Mouse (Mus musculus) forebrain, embryonic 15.5 days (tissue): Measurements from ENCODE around the gene Ly6g6d. TPM values are rescaled to one million over a fixed set of nuclear protein-coding genes. Genes with fewer than 3 reads are reported as not detected.
"Not testable (repeated sequence)": the region's sequence is repeated elsewhere in the genome, so short reads cannot be mapped to it uniquely, and the experiment has no call there.

Experiments
- ATAC-seq: fragments of 200-750 bp; cut with Nextera tagmentation; replicated peaks from 2 replicates; pipeline ENCODE4 v1.8.0; 2017; ENCODE audit warnings: mild to moderate bottlenecking, moderate TSS enrichment, moderate library complexity
- H3K27ac ChIP-seq: fragments of 300-500 bp; sonication (generic); replicated peaks from 2 replicates; pipeline ENCODE4 v1.5.1; 2015; ENCODE audit warnings: mild to moderate bottlenecking, inconsistent platforms
- H3K27me3 ChIP-seq: fragments of 300-500 bp; sonication (generic); 2 replicates; pipeline ENCODE4 v1.6.1; 2015; ENCODE audit warnings: inconsistent platforms
- H3K36me3 ChIP-seq: fragments of 300-500 bp; sonication (generic); 2 replicates; pipeline ENCODE4 v1.6.1; 2015; ENCODE audit warnings: mild to moderate bottlenecking, inconsistent platforms
- H3K4me1 ChIP-seq: fragments of 300-500 bp; sonication (generic); 2 replicates; pipeline ENCODE4 v1.6.1; 2015; ENCODE audit warnings: inconsistent platforms
- H3K4me2 ChIP-seq: fragments of 300-500 bp; sonication (generic); replicated peaks from 2 replicates; pipeline ENCODE4 v1.6.1; 2015; ENCODE audit warnings: mild to moderate bottlenecking, inconsistent platforms
- H3K4me3 ChIP-seq: fragments of 300-500 bp; sonication (generic); 2 replicates; pipeline ENCODE4 v1.5.1; 2015; ENCODE audit warnings: mild to moderate bottlenecking, inconsistent platforms
- H3K9ac ChIP-seq: fragments of 300-500 bp; sonication (generic); replicated peaks from 2 replicates; pipeline ENCODE4 v1.6.1; 2015; ENCODE audit warnings: mild to moderate bottlenecking, inconsistent platforms
- H3K9me3 ChIP-seq: fragments of 300-500 bp; sonication (generic); 2 replicates; pipeline ENCODE4 v1.6.1; 2016; ENCODE audit warnings: inconsistent platforms
- WGBS: fragments of 180-500 bp; shearing (Covaris S2); methylation state at CpG from one replicate; pipeline ENCODE4 v1.1.7; 2015; ENCODE audit warnings: mixed read lengths; 5-methylcytosine and 5-hydroxymethylcytosine counted together
- polyA plus RNA-seq: library from polyadenylated mRNA; unstranded; fragments of >200 nt; fragmentation: Nextera tagmentation; extraction: Ambion mirVana; gene quantifications from 2 replicates; pipeline ENCODE4 v1.2.1, GENCODE M21; 2015

Gene Ly6g6d
- polyA plus RNA-seq: 0.46 and 0.47 TPM in 2 replicates

DNA sequence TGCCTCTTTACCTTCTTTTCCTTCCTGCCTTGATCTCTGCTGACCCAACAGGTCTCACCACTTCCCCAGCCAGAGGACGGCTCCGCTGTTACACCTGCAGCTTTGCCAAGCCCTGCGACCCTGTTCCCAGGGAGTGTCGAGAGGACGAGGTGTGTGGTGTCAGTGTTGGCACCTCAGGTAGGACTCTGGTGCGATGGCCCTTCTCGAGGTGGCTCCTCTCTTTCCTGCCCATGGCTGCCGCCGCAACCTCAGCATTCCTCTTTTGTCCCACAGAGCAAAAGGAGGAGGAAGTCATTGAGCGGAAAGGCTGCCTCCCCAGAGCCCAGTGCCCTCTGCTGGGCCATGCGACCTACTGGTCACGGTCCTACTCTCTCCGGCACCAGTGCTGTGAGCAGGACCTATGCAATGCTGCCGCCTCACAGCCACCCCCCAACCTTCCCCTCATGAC, at the start of gene Ly6g6d:
TSS of gene Ly6g6d (minus strand) at position 280 of the 448 bp plus-strand sequence.
- Histone ChIP-seq H3K9me3 (no peaks in the 10 kb centered on the region), H3K4me2 (peak within 1 kb of the TSS; percentile 34), H3K36me3 (no peaks in the 10 kb centered on the region), H3K4me1 (peaks cover 21% of the 10 kb centered on the region), H3K9ac (peak within 1 kb of the TSS; percentile 22; the same call in 1 of the 2 replicates), H3K27ac (peak within 1 kb of the TSS; percentile 74), H3K4me3 (peak within 1 kb of the TSS; percentile 25), H3K27me3 (no peaks in the 10 kb centered on the region)
- ATAC-seq: no peak
- 9% methylated on average over 14 of the region's 14 CpGs for WGBS

- peaks cover 14% of the 10 kb centered on the region for H3K36me3 ChIP-seq
- no peaks in the 10 kb centered on the region for H3K9me3 ChIP-seq
- peaks cover 39% of the 10 kb centered on the region for H3K4me1 ChIP-seq
- peak overlapping the region; percentile 83 for H3K4me2 ChIP-seq
- peak overlapping the region; percentile 86 for H3K4me3 ChIP-seq
- H3K27me3 ChIP-seq: no peaks in the 10 kb centered on the region
- no peak overlapping the region for H3K27ac ChIP-seq
- 79% methylated on average over 13 of the region's 13 CpGs for WGBS
- peak overlapping the region; percentile 85; the same call in 1 of the 2 replicates for H3K9ac ChIP-seq
- ATAC-seq: no peak
Measured at GRCm38 (mm10) chr17:35127017-35127416, 49.2 kb upstream of the Ly6g6d start.

DNA sequence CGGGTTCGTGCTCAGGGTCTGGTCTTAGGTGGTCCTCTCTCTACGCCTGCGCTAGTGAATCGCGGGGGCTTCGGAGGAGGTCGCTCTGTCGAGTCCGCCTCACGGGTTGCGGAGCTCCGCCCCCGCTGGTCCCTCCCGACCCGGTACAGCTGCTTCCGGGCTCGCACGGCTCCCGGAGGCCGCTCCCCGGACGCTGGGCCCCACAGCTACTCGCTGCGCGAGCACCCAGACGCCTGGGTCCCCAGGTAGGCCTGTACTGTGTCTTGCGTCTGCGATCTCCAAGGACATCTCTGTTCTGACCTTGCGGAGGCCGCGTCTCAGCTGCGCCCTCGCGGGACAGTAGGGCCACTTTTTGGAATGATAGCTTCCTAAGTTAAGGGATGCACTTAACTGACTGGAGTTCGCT, 48.3 kb upstream of the Ly6g6d start, which contains the start of gene D17H6S53E:
TSS of gene D17H6S53E (plus strand) at position 168 of the 406 bp plus-strand sequence.
- Histone ChIP-seq H3K36me3 (peaks cover 14% of the 10 kb centered on the region), H3K9ac (peak within 1 kb of the TSS; percentile 85), H3K27me3 (no peaks in the 10 kb centered on the region), H3K27ac (peak within 1 kb of the TSS; percentile 80), H3K4me2 (peak within 1 kb of the TSS; percentile 83), H3K4me1 (peaks cover 40% of the 10 kb centered on the region), H3K4me3 (peak within 1 kb of the TSS; percentile 86), H3K9me3 (no peaks in the 10 kb centered on the region)
- WGBS: 0% methylated on average over 36 of the region's 36 CpGs
- ATAC-seq: peak; percentile 17; the same call in 1 of the 2 replicates

- Histone ChIP-seq H3K36me3 (peaks cover 14% of the 10 kb centered on the region), H3K4me2 (peak overlapping the region; percentile 83), H3K27me3 (no peaks in the 10 kb centered on the region), H3K4me3 (peak overlapping the region; percentile 86), H3K9me3 (no peaks in the 10 kb centered on the region), H3K27ac (peak overlapping the region; percentile 80; the same call in 1 of the 2 replicates), H3K4me1 (peaks cover 41% of the 10 kb centered on the region), H3K9ac (peak overlapping the region; percentile 85)
- ATAC-seq: no peak
- 35% methylated on average over 6 of the region's 6 CpGs for WGBS
Measured at GRCm38 (mm10) chr17:35125578-35125977, 47.7 kb upstream of the Ly6g6d start.

GRCm38 (mm10) chr17:35125081-35125480, 47.2 kb upstream of the Ly6g6d start:
- H3K4me2 ChIP-seq: no peak overlapping the region
- H3K36me3 ChIP-seq: peaks cover 14% of the 10 kb centered on the region
- 100% methylated on average over 1 of the region's 1 CpGs for WGBS
- H3K4me1 ChIP-seq: peaks cover 46% of the 10 kb centered on the region
- no peak overlapping the region for H3K4me3 ChIP-seq
- no peaks in the 10 kb centered on the region for H3K27me3 ChIP-seq
- no peak overlapping the region for H3K27ac ChIP-seq
- no peak overlapping the region for H3K9ac ChIP-seq
- no peak for ATAC-seq
- no peaks in the 10 kb centered on the region for H3K9me3 ChIP-seq

DNA sequence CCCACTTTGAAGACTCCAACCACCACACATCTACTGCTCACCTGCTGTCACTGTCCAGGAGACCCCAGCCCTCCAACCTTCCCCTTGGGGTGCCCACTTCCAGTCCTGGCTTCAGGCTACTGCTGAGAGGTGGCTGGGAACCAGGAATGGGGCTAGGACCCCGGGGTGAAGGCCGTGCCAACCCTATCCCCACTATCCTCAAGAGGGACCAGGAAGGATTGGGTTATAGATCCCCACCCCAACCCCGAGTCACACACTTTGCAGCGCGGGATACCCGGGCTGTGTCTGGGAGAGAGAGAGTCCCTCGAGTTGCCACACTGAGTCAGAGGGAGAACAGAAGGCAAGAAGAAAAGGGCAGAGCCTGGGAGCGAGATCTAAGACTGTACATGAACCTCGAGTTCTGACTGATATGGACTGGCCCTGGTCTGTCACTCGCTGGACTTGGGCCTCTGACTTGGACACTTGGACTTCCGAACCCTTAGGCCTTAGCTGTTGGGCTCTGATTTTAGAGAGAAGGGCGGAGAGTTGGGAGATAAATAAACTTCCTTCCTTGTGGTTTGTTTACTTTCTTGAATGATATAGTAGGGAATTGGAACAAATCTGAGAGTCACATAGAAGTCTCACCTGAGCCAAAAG, 46.5 kb upstream of the Ly6g6d start:
- H3K4me3 ChIP-seq, ATAC-seq: not testable (repeated sequence)
- WGBS: 88% methylated on average over 12 of the region's 12 CpGs

DNA sequence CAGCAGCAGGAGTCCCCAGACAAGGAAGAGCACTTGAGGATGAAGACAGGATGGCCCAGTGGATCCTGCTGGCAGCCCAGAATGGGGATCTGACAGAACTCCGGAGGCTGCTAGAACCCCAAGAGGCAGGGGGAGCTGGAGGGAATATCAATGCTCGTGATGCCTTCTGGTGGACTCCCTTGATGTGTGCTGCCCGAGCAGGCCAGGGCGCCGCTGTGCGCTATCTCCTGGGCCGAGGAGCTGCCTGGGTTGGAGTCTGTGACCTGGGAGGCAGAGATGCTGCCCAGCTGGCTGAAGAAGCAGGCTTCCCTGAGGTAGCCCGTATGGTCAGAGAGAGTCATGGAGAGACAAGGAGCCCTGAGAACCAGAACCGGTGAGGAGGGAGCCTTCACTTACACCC, 45.4 kb upstream of the Ly6g6d start:
- not testable (repeated sequence) for H3K4me2 ChIP-seq, H3K9me3 ChIP-seq, H3K9ac ChIP-seq, H3K27ac ChIP-seq, H3K27me3 ChIP-seq, H3K4me3 ChIP-seq, ATAC-seq
- Histone ChIP-seq H3K36me3 (peaks cover 21% of the 10 kb centered on the region), H3K4me1 (peaks cover 49% of the 10 kb centered on the region)
- WGBS: 93% methylated on average over 9 of the region's 9 CpGs

More for the DNA sequence above, 46.5 kb upstream of the Ly6g6d start:
- H3K4me2 ChIP-seq, H3K27me3 ChIP-seq, H3K27ac ChIP-seq, H3K9ac ChIP-seq, H3K9me3 ChIP-seq: not testable (repeated sequence)
- H3K36me3 ChIP-seq: peaks cover 14% of the 10 kb centered on the region
- H3K4me1 ChIP-seq: peaks cover 52% of the 10 kb centered on the region

GRCm38 (mm10) chr17:35121871-35122303, 44.0 kb upstream of the Ly6g6d start, which contains the start of gene Csnk2b:
Gene Csnk2b (minus strand): TSS chr17:35122053.
- peak within 1 kb of the TSS; percentile 93 for H3K4me2 ChIP-seq
- ATAC-seq: peak; percentile 24; the same call in 1 of the 2 replicates
- H3K9me3 ChIP-seq: no peaks in the 10 kb centered on the region
- H3K27me3 ChIP-seq: no peaks in the 10 kb centered on the region
- peaks cover 32% of the 10 kb centered on the region for H3K36me3 ChIP-seq
- H3K4me1 ChIP-seq: peaks cover 40% of the 10 kb centered on the region
- under 1% methylated on average over 19 of the region's 19 CpGs for WGBS
- peak within 1 kb of the TSS; percentile 94 for H3K27ac ChIP-seq
- H3K9ac ChIP-seq: peak within 1 kb of the TSS; percentile 98
- H3K4me3 ChIP-seq: peak within 1 kb of the TSS; percentile 94

GRCm38 (mm10) chr17:35121143-35121799, 43.4 kb upstream of the Ly6g6d start, which contains the start of gene Gpank1:
Gene Gpank1 (plus strand): TSS chr17:35121455.
- peak within 1 kb of the TSS; percentile 93 for H3K4me2 ChIP-seq
- peak within 1 kb of the TSS; percentile 94 for H3K4me3 ChIP-seq
- peak within 1 kb of the TSS; percentile 94 for H3K27ac ChIP-seq
- H3K9me3 ChIP-seq: no peaks in the 10 kb centered on the region
- WGBS: under 1% methylated on average over 50 of the region's 50 CpGs
- peaks cover 34% of the 10 kb centered on the region for H3K4me1 ChIP-seq
- no peaks in the 10 kb centered on the region for H3K27me3 ChIP-seq
- peak; percentile 96 for ATAC-seq
- H3K36me3 ChIP-seq: peaks cover 36% of the 10 kb centered on the region
- peak within 1 kb of the TSS; percentile 98 for H3K9ac ChIP-seq

- H3K27ac ChIP-seq: peak overlapping the region; percentile 74
- H3K9ac ChIP-seq: peak overlapping the region; percentile 98
- H3K4me3 ChIP-seq: peak overlapping the region; percentile 94
- H3K27me3 ChIP-seq: no peaks in the 10 kb centered on the region
- H3K4me2 ChIP-seq: peak overlapping the region; percentile 93
- no peaks in the 10 kb centered on the region for H3K9me3 ChIP-seq
- H3K36me3 ChIP-seq: peaks cover 42% of the 10 kb centered on the region
- no peak for ATAC-seq
- peaks cover 30% of the 10 kb centered on the region for H3K4me1 ChIP-seq
- WGBS: under 1% methylated on average over 33 of the region's 33 CpGs
Measured at GRCm38 (mm10) chr17:35120745-35121142, 42.9 kb upstream of the Ly6g6d start.

- no peak within 1 kb of the TSS for H3K4me3 ChIP-seq
- H3K27me3 ChIP-seq: no peaks in the 10 kb centered on the region
- H3K36me3 ChIP-seq: peaks cover 46% of the 10 kb centered on the region
- peaks cover 8% of the 10 kb centered on the region for H3K4me1 ChIP-seq
- 81% methylated on average over 8 of the region's 8 CpGs for WGBS
- H3K4me2 ChIP-seq: no peak within 1 kb of the TSS
- no peak for ATAC-seq
- H3K9ac ChIP-seq: no peak within 1 kb of the TSS
- no peaks in the 10 kb centered on the region for H3K9me3 ChIP-seq
- no peak within 1 kb of the TSS for H3K27ac ChIP-seq
Measured at GRCm38 (mm10) chr17:35115046-35116019, 37.5 kb upstream of the Ly6g6d start, which contains the start of gene Ly6g5b. Gene Ly6g5b (minus strand): TSS chr17:35115428.
